Mouse (Mus musculus) stomach, postnatal 0 days (tissue): ENCODE measurements at regions not wholly inside any gene's neighbourhood (a gene's known extent, or its start where the extent isn't known, plus 50 kb on each side); places are given as distances from the start of the nearest gene placed in this dataset.

Experiments
- CTCF ChIP-seq: IDR thresholded peaks from 2 replicates; pipeline ENCODE4 v1.5.1; 2016; ENCODE audit warnings: antibody characterized with exemption, low read depth, mild to moderate bottlenecking, moderate library complexity
- EP300 ChIP-seq: optimal IDR thresholded peaks from 2 replicates; pipeline ENCODE3; 2016; ENCODE audit warnings: antibody characterized with exemption

DNA sequence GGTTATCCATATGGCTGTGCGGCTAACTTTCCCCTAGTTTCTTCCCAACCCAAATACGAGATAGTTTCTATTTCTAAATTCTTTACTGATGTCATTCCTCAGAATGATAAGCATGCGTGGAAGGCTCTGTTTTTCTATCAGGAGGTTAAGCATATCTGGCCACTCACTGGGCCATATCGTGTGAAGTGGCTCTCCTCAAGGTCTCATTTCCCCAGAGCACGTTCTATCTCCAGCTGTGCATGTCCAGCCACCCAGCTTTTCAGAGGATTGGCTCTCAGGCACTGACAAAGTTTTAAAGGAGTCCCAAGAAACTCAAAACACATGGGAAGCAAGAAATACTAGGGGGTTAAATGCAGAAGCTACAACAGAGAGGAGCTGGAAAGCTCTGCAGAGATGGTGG lies 205.8 kb downstream of the Gm10260 start:
- no peak for TF ChIP-seq CTCF
- no peak for TF ChIP-seq EP300
